Mouse (Mus musculus) lung, postnatal 36 days (tissue): ENCODE results near the gene Whrn.

Experiments used
- DNase-seq: peaks from one replicate; pipeline ENCODE4 v3.0.0; 2022; ENCODE audit warnings: mixed read lengths

Gene Whrn

DNA sequence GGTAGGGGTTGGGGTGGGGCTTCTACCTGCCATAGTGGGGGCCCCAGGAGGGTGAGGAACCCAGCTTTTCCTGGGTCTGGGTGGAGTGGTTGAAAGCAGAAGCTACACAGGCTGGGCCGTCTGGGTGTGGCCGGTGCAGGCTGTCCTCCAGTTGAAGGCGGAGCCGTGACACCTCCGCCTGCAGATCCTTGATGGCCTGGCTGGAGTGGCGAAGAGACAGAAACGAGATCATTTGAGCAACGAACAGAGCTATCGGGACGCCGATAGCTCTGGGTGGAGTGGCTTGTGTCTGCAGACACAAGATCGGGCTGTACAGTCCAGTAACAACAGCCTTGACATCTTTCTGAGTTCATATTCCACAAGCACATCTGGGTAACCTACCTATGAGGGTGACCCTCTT, 121.5 kb downstream of the Whrn start:
- DNase-seq, result no peak

DNA sequence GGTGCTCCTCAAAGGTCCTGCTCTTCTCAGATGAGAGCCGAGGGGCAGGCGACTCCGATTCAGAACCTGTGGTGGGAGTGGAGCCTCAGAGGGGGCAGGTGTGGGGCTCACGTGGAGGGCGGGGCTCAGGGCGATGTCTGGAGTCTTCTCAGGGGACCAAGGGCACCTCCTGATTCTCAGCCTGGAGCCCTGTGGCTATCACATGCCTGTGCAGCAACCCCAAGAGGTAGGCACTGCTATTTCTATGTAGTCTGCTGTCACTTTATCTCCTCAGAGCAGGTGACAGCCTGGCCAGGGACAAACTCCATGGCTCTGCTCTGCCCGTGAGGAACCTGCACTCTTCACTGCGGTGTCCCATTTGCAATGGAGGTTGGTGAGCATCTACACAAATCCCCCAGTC, 122.4 kb downstream of the Whrn start:
- no peak for DNase-seq

DNA sequence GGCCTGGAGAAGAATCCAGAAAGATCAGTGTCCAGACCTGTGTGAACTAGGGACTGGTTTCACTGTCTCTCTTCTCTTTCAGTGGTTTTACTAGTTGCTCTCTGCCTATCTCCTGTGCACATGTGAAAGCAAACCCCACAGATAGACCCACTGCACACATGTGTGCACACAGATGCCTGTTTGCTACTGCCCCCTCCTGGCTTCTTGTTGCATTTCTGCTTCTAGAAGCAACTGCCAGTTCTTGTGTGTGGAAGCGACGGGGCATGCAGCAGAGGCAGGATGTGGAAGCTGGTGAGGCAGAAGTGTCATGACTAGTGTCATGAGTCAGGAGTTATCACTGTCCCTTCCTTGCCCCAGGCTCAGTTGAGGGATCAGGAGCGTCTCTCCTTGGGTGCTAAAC, 123.9 kb downstream of the Whrn start:
- DNase-seq, result peak; percentile 67

DNA sequence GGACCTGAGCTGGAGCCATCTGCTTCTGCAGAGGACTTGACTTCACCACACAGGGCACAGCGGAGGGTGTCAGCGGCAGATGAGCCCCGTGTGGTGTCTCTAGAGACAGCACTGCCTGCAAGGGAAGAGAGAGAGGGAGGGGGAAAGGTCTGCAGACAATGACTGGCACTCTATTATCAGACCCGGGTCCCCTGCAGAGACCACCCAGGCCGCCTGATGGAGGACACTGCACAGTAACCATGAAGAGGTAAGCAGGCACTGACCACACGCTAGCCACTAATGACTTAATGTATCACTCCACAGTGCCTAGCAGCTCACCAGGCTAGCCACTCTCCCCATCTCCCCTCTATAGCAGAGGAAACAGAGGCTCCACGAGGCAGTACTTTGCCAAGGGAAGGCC, 124.9 kb downstream of the Whrn start:
- DNase-seq, result no peak

DNA sequence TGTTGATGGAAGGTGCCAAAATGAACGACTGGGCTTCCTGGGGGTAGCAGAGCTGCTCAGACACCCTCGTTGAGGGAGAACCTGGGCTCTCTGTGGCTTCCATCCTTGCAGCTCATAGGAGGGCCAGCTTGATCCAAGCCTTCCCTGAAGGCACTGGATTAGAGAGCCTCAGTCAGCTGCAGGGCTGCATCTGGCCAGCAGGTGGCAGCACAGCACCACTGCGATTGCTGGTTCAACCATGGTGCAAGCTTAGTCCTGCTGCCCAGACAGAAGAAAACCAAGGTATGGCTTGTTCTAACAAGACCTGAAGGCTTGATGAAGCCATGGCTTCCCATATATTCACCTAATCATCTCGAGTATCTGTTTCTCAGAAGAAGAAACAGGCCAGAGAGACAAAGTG, 127.2 kb downstream of the Whrn start:
- DNase-seq, result peak; percentile 95
